Mouse (Mus musculus): ENCODE results near the gene Tceanc2.

Tceanc2 gene

DNA sequence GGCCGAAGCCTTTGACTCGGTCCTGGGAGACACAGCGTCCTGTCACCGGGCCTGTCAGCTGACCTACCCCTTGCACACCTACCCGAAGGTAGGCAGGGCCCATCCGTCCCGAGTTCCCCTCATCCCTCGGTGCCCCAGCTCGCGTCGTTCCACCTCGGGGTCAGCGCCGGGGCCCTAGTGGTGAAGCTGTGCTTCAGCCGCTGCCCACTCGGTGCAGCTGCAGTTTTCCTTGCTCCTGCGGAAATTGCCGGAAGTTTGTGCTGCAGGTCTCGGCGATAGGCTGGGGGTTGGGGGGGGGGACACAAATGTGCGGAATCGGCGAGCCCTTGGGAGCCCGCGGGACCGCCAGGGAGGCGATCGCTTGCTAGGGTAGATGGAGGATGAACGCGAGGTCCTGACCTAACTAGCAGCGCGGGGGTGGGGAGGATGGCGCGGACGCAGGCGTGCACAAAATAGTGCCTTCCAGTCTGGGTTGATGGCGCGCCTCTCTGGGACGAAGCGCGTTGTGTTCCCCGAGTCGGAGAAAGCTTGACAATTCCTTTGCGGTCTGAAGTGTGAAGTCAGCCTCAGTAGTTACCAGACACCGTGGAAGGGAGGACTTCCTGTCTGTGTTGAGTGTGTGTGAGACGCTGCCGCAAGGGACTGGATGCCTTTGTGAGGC is at the start of gene Tceanc2:
Tceanc2 (minus strand) TSS at position 287 of the 661 bp plus-strand sequence.
- DNase-seq (ENCODE audit: low spot score), result peak; percentile 52

DNA sequence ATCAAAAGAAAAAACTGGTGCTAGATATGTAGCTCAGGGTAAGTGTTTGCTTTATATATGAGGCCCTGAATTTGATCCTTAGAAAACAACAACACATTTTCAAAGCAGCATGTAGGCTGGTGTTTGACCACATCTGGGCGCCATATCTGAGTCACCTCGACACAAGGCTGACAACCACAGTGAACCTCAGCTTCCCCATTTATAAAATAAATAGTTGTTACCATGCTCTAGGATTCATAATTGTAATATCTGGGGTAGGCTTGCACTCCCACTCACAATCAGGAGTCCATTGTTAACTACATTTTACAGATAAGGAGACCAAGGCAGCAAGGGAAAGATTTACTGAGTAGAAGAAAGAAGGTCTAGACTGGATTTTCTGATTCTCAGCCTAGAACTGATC is 47.4 kb upstream of the Tceanc2 start:
- no peak for DNase-seq (ENCODE audit: low spot score)

DNA sequence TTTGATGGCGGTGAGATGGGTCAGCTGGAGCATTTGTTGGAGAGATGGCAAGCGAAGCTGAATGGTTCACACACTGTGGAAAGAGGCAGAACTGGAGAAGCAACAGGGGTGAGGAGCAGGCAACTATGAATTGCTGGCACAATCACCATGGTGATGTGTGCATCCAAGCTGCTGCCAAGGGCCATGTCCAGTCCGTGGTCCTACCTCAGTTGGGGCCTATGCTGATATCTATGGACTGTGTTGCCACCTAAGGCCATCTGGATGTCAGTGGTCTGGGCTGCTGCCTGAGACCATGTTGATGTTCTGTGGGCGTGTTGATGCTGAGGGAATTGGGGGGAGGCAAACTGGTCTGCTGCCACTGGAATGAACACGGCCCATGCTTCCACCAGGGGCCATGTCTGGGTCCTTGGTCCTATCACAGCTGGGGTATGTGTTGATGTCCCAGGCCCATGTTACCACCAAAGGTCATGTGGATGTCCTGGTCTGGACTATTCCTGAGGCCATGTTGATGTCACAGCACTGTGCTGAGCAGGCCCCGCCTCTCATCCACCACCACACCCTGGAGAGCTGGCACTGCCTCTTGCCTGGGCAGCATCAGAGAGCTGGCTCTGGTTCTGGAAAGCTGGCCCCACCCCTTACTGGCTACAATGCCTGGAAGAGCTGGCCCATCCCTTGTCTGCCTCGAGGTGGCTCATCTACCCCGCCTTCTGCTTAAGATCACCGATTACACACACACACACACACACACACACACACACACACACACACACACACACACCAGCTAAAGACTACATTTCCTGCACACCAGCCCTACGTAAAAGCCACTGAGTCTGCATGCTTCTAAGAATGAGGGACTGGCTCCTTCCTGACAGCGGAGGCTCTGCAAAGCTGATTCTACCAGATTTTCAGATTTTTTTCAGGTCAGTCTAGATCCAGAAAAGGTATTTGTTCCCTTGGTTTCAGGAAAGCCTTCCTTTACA is 44.6 kb upstream of the Tceanc2 start:
- DNase-seq (ENCODE audit: low spot score), result peak; percentile 29

DNA sequence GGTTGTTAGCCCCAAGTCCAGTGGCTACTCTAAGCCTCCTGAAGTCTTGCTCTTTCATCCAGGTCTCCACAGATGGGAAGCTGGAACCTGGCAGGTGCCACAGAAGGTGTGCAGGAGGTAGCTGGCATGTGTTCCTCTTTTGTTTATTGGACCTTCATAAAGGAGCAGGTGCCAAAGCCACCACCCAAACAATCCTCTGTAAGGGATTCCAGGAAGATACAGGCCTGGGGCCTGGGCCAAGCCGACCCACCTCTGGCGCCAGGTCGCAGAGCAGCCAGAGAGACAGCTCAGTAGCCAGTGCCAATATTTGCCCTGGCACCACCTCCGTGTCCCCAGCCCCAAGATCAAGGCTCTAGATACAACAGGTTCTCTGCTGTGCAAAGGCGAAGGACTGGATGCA is 42.6 kb upstream of the Tceanc2 start:
- DNase-seq (ENCODE audit: low spot score), result peak; percentile 29

DNA sequence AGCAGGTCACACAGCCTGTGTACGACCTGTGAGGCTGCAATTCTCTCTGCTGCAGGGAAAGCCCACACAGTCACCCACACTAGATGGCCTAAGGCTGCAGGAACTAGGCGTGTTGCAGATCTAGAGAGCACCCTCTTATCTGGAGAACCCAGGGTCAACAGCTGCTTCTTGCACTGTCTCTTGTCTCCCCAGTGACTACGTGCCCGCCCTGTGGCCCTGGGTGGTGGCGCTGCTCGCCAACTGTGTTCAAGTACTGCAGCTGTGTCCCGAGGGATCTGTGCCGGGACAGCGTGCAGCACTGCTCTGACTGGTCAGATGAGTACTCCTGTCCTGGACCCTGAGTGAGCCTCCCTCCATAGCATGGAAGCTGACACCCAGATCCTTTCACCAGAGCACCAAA is 38.7 kb upstream of the Tceanc2 start:
- DNase-seq (ENCODE audit: low spot score), result peak; percentile 72

DNA sequence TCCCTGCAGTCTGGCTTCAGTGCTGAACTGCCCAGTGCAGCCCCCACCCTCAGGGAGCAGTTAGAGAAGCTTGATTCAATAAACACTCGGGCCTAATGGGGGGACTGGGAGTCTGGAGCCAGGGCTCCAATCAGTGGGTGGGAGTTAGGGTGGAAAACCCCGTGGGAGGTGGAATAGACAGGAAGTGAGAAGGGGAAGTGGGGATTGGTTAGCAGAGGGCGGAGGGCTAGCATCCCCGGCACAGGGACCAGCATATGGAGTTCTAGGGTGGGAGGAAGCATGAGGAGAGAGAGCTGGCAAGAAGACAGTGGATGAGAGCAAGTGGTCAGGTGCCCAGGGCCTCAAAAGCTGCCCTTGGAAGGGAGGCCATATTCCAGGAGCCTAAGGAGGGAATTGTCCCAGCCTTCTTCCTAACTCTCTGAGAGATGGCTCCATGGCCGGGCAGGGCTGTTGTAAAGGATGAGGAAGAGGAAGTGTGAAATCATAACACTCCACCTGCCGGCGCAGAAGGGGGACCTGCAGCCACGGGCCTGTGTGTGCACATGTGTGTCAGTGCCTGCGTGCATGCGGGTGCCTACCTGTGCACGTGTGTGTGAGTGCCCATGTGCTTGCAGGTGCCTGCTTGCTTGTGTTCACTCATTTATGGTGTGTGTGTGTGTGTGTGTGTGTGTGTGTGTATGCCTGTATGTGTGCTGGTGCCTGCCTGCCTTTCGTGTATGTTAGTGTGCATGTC is 34.5 kb upstream of the Tceanc2 start:
- DNase-seq (ENCODE audit: low spot score), result no peak

DNA sequence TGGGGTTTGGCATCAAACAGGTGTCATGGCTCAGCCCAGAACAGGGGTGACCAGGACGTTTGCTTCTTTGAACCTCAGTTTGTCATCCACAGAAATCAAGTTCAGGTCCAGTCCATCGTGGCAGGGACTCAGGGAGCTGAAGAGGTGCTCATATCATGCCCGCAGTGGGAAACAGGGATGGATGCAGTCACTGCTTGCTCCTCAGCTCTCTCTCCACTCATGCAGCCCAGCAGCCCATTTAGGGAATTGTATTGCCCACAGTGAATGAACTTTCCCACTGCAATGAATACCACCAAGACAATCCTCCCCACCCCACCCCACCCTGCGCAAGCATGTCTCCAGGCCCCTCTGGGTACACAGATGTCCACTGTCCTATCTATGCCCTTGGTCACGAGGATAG is 33.0 kb upstream of the Tceanc2 start:
- no peak for DNase-seq (ENCODE audit: low spot score)

DNA sequence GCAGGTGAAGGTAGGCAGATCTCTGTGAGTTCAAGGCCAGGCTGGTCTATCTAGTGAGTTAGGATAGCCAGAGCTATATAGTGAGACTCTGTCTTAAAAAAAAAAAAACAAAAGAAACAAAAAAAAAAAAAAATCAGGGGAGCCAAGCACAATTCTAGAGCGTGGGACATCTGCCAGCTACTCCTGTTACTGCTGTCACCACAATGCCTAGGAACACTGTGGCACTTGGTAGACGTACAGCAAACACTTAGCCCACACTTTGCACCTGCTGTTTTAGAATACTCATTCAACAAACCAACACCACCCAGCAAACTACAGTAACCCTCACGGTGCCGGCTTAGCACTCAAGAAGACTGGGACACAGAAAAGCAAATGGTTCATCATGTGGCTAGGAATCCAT is 32.5 kb upstream of the Tceanc2 start:
- no peak for DNase-seq (ENCODE audit: low spot score)

DNA sequence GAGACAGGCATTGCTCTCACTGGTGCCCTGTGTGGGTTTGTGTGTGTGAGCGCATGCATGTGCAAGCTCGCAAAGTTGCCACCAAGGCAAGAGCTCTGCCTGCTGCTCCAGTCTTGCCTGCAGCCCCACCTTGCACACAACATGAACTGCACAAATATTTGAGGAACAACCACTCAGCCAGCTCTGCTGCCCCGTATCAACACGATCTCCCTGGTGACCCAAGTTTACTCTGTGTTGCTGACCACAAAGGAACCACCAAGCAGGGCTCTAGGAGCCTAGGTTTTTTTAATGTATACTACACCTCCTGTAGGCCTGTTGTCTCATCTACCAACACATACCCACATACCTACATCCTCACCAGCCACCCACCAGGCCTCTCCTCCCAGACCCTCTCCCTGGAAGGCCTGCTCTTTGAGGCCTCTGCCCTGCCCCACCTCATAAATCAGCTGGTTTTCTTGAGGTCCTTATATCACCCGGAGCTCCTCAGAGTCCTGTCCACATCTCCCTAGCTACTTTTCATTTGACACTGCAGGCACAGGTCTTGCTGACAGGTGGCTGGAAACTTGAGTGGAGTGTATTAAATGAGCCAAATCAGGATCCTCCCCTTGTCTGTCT is 31.7 kb upstream of the Tceanc2 start:
- no peak for DNase-seq (ENCODE audit: low spot score)

DNA sequence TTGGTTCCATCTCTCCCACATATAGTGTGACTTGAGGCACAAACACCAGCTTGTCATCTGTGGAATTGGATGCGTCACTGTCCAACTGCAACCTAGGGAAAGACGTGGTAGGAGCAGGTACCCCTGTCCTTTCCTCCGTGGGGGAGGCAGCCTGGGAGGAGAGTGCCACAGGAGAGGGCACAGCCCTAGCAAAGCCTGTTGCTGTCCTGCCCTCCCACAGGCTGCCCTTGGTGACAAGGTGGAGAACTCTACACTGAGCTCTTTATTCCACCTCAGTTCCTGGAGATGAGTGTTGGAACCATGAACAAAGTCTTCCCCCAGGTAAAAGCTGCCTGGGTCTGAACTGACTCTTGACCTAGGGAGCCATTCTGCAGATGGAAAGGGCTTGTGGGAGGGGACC is 30.0 kb upstream of the Tceanc2 start, which contains the start of gene Ldlrad1:
Ldlrad1 (plus strand) TSS at position 301 of the 400 bp plus-strand sequence.
- no peak for DNase-seq (ENCODE audit: low spot score)

DNA sequence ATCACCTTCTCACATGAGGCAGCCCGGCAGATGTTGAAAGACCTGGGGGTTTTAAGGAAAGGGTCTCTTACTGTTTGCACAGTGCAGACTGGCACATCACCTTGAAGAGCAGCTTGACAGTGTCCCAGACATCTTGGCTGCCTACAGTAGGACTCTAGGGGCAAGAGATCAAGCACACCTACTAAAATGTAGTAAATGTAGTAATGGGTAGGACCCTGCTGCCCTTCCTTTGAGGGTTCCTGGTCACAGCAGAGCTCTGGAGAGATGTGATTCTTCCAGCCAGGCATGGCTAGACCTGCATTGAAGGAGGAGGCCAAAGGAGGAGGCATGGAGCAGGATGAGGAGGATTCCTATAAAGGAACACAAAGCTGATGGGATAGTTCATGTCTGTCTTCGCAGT is 28.1 kb upstream of the Tceanc2 start:
- DNase-seq (ENCODE audit: low spot score), result no peak

DNA sequence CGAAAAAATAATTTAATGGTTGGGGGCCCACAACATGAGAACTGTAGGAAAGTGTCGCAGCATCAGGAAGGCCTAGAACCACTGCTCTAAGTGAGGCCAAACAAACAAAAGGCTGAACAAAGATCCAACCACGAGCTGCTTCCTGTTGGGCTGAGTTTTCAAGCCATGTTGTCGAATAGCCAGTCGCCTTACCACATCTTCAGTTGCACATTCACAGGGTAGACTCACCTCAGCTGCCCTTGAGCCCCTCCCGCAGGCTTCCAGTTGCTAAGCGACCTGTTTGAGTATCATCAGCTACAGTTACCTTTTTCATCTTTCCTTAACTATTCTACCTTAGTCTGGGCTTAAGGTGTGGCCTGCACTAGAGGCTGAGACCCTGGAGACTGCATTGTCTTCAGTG is 24.1 kb upstream of the Tceanc2 start:
- no peak for DNase-seq (ENCODE audit: low spot score)

DNA sequence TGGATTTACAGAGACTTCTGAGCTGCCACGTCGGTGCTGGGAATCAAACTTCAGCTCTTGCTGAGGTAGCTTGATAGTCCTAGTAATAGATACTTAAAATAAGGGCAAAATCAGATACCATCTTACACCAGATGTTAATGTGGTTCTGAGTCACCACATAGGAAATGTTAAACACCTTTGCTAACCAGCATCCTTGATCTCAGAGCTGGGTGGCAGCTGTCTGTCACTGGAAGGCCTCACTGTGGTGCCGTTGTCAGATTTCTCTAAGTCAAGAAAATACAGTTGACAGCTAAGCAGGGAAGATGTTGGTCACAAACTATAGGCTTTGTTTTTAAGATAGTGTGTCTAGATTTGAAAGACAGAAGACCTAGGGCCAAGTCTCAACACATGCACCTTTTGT is 22.9 kb upstream of the Tceanc2 start:
- DNase-seq (ENCODE audit: low spot score), result no peak

DNA sequence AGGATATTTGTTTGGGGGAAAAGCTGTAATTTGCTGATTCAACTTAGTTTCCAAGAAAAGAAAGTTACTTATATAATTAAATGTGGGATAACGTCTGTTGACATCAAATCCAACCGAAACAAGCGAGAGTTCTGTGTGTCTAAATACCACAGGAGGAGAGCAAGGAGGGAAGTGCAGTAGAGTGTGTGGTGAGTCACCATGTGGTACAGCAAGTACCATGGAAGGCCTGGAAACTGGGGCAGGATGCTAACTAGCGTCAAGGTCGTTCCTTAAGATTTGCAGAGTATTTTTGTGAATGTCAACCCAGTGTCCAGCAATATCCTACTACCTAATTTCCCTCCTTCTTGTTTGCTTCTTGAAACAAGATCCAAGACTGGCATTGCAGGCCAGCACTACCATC is 19.2 kb upstream of the Tceanc2 start:
- no peak for DNase-seq (ENCODE audit: low spot score)

DNA sequence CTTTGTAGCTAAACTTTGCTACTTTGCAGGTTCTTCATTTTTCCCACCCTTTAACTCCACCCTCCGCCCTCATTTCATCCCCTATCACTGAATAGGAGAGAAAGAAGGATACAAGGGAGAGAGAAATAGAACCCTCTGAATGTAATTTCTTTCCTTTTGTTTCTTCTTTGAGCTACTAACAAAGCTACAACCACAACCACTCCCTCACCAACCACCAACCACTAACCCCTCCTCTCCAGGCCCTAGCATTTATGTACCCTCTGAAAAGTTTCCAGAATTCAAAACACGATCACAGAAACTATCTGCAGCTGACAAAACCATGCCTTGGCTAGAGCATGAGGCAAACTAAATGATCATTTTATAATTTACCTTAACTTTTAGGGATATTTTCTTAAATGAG is 17.5 kb upstream of the Tceanc2 start:
- DNase-seq (ENCODE audit: low spot score), result no peak

DNA sequence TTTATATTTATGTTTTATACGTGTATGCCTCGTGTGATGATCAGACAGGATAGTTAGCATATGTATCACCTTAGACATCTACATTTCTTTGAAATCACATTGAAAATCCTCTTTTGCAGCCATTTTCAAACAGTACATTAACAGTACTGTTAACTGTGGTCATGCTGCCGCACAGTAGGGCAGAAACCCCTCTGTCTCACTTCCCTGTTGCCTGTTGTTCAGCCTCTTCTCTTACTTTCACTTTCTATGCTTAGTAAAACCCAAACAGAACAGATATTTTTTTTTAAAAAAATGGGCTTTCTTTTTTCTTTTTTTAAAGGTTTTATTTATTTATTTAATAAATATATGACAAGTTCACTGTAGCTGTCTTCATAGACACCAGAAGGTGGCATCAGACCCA is 14.9 kb upstream of the Tceanc2 start:
- DNase-seq (ENCODE audit: low spot score), result no peak

DNA sequence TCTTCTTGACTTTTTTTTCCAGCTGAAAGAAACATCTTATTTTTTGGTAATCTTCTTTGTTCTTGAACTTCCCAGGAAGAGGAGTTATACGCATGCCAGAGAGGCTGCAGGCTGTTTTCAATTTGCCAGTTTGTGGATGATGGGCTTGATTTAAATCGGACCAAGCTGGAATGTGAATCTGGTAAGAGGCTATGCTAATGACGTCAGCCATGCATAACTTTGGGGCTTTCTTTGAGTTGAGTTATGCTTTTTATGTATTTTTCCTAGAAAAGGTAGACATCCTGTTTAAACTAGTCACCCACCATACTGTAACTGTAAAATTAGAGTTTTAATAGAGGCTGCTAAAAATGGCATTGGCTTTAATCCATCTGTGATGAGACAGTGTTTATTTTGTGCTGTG is 6.8 kb upstream of the Tceanc2 start:
- no peak for DNase-seq (ENCODE audit: low spot score)

DNA sequence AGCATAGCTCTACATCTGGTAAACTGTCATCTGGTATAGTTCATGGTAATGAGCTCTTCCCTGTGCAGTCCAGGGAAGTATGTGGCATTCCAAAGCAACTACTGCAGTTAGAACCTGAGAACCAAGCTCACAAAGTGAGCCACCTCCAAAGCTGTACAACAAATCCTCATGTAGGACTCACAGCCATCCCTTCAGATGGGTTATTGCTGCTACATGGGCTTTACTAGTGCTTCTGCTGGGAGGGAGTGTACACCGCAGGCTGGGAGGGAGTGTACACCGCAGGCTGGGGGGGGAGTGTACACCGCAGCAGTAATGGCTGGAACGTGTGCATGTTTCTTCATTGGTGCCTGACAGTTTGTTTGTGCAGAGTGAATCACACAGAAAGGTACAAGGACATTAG is 4.3 kb upstream of the Tceanc2 start:
- DNase-seq (ENCODE audit: low spot score), result no peak

DNA sequence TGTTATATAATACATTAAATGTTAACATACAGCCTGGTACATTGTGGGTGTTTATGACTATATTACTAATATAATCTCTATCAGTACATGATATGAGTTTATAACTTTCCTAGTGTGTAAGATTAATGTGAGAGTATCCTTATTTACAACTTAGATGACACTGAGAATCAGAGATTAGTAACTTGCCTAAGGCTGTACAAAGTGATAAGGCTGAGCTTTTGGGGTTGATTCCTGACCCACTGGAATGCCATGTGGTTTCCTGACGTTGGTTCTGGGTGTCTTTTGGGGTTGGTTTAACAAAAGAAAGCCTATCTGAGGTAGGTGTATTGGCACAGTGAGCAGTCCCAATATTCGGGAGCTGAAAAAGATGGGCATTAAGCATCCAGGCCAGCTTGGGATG is 3.9 kb upstream of the Tceanc2 start:
- DNase-seq (ENCODE audit: low spot score), result no peak

DNA sequence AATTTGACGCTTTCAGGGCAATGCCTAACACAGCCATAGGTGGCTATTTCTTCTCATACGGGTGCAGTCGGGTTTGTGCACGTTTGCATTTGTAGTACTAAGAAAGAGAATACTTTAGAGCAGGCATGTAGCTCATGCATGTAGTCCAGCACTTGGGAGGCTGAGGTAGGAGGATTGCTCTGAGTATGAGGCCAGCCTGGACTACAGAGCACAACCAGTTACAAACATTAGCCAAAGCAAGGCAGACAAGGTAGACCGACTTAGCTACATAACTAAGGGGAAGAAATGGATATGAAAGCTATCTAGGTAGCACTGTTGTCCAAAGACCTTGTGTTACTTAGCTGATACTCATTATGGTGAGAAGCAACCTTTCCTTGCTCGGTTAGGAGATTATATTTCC is 3.0 kb upstream of the Tceanc2 start:
- DNase-seq (ENCODE audit: low spot score), result no peak

DNA sequence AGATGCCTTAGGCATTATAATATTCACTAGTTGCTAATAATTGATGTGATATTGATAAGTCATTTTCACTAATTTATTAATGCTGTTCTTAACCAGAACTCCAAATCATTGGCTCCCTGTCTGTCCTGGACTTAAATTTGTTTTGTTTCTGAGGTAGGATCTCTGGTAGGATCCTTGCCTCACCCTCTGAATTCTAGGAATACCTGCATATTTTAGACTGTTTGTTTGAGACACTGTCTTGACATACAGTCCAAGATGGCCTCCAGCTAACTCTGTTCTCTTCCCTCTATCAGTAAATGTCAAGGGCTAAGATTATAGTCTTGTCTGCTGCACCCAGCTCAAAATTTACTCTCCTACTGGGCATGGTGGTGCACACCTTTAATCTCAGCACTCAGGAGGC is 1.8 kb upstream of the Tceanc2 start:
- no peak for DNase-seq (ENCODE audit: low spot score)

DNA sequence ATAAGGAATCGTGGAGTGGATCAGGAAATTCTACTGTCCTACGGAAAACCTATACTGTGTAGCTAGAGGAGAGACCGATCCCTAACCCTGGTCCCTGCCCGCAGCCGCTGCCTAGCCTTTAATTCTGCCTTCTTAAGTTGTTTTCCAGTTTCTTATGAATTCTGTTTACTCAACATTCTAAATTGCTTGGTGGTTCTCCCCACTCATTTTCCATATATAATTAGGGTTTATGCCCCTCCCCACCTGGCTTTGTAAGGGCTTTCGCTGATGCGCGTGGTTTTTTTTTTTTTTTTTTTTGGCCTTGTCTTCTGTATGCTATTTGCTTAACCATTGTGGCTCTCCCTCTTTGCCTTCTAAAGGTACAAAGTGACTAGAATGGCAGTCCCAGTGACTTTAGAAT is 645 bp upstream of the Tceanc2 start:
- DNase-seq (ENCODE audit: low spot score), result no peak

Measured in ovary, postnatal 36 days (tissue).